ENCODE assay signal across 8 mouse cellular contexts in genomic region chr7:3691919-3692318, GRCm38 (mm10). TPM values are rescaled to one million over a fixed set of nuclear protein-coding genes. Genes with fewer than 3 reads are reported as not detected.
DNase-seq lines count a peak whose midpoint lies in the region; ATAC-seq and TF ChIP-seq lines count a peak whose summit lies in the region.

No protein-coding gene starts in this region.

- H3K27ac ChIP-seq in kidney, embryonic 14.5 days (ENCODE audit: low read depth, low read length): 0 out of 2 replicates have a peak overlapping the region, but pooled peaks have one; percentile 94
- peak overlapping the region; percentile 9; the same call in 1 of the 2 replicates for H3K27ac ChIP-seq in bone marrow, adult 2 months (ENCODE audit: control insufficient read depth, insufficient read depth, low read depth, low read length, poor library complexity)
- peak overlapping the region; percentile 93; the same call in 1 of the 2 replicates for H3K27ac ChIP-seq in hindbrain, embryonic 14.5 days
- H3K27ac ChIP-seq in midbrain, embryonic 16.5 days (ENCODE audit: low read length): peak overlapping the region; percentile 96

- H3K4me3 ChIP-seq in kidney, embryonic 14.5 days (ENCODE audit: low read length): peak overlapping the region; percentile 79
- H3K4me3 ChIP-seq in bone marrow, adult 2 months (replicated peaks; ENCODE audit: control insufficient read depth, low read depth, low read length): peak overlapping the region; percentile 75
- H3K4me3 ChIP-seq in hindbrain, embryonic 14.5 days (replicated peaks; ENCODE audit: low read length): peak overlapping the region; percentile 88
- peak overlapping the region; percentile 85 for H3K4me3 ChIP-seq in midbrain, embryonic 16.5 days (ENCODE audit: low read depth, low read length)

- no peaks in the 10 kb centered on the region for H3K27me3 ChIP-seq in kidney, embryonic 14.5 days (ENCODE audit: control insufficient read depth, insufficient read depth, low read length)
- no peaks in the 10 kb centered on the region for H3K27me3 ChIP-seq in hindbrain, embryonic 14.5 days (ENCODE audit: control insufficient read depth, insufficient read depth, low read length)
- H3K27me3 ChIP-seq in midbrain, embryonic 16.5 days (ENCODE audit: control insufficient read depth, insufficient read depth, low read depth, low read length): no peaks in the 10 kb centered on the region

- peaks cover 15% of the 10 kb centered on the region for H3K4me1 ChIP-seq in kidney, embryonic 14.5 days (ENCODE audit: control insufficient read depth, insufficient read depth, low read length)
- H3K4me1 ChIP-seq in bone marrow, adult 2 months (ENCODE audit: control insufficient read depth, insufficient read depth, low read length): no peaks in the 10 kb centered on the region
- H3K4me1 ChIP-seq in hindbrain, embryonic 14.5 days (replicated peaks; ENCODE audit: control insufficient read depth, insufficient read depth, low read length): peaks cover 19% of the 10 kb centered on the region
- H3K4me1 ChIP-seq in midbrain, embryonic 16.5 days (ENCODE audit: control insufficient read depth, insufficient read depth, low read length): peaks cover 27% of the 10 kb centered on the region

- no peak for TF ChIP-seq CTCF in bone marrow, adult 2 months (IDR thresholded peaks at IDR 0.05; ENCODE audit: control insufficient read depth, insufficient read depth, low read length)

- no peak for DNase-seq in kidney, adult 11 months
- DNase-seq in hindbrain, embryonic 14.5 days (ENCODE audit: low spot score): no peak
- no peak for DNase-seq in layer of hippocampus, adult 8-10 months (ENCODE audit: low spot score in 2 of 2)
- no peak for DNase-seq in retina, postnatal 1 day

- no peak for TF ChIP-seq POLR2A in bone marrow, adult 2 months (IDR thresholded peaks at IDR 0.05; ENCODE audit: borderline replicate concordance, control insufficient read depth, low read depth, low read length)

- H3K9ac ChIP-seq in kidney, embryonic 14.5 days (ENCODE audit: low read depth, low read length): peak overlapping the region; percentile 89
- peak overlapping the region; percentile 93 for H3K9ac ChIP-seq in hindbrain, embryonic 14.5 days
- peak overlapping the region; percentile 99 for H3K9ac ChIP-seq in midbrain, embryonic 16.5 days (ENCODE audit: low read depth, low read length)

- no peaks in the 10 kb centered on the region for H3K9me3 ChIP-seq in kidney, embryonic 14.5 days (ENCODE audit: control insufficient read depth, low read length)
- no peaks in the 10 kb centered on the region for H3K9me3 ChIP-seq in hindbrain, embryonic 14.5 days (ENCODE audit: control insufficient read depth, low read length)
- no peaks in the 10 kb centered on the region for H3K9me3 ChIP-seq in midbrain, embryonic 16.5 days (replicated peaks; ENCODE audit: control insufficient read depth, low read length, poor library complexity, severe bottlenecking)

- no peak for ATAC-seq in kidney, embryonic 14.5 days (ENCODE audit: low FRiP score, low TSS enrichment)
- ATAC-seq in hindbrain, embryonic 14.5 days (ENCODE audit: low FRiP score): no peak
- ATAC-seq in midbrain, embryonic 16.5 days: no peak
- ATAC-seq in inflammation-experienced regulatory T-cells, adult 6 months: no peak

- H3K36me3 ChIP-seq in kidney, embryonic 14.5 days (ENCODE audit: control insufficient read depth, insufficient read depth, low read length): peaks cover 34% of the 10 kb centered on the region; the same call in 1 of the 2 replicates
- peaks cover 40% of the 10 kb centered on the region for H3K36me3 ChIP-seq in hindbrain, embryonic 14.5 days (replicated peaks; ENCODE audit: control insufficient read depth, insufficient read depth)
- H3K36me3 ChIP-seq in midbrain, embryonic 16.5 days (ENCODE audit: control insufficient read depth, insufficient read depth, low read length): peaks cover 13% of the 10 kb centered on the region; the same call in 1 of the 2 replicates

- 19% methylated on average over 3 of the region's 3 CpGs for WGBS in kidney, embryonic 14.5 days
- WGBS in bone marrow, adult 2 months: 8% methylated on average over 3 of the region's 3 CpGs
- WGBS in hindbrain, embryonic 14.5 days: 38% methylated on average over 3 of the region's 3 CpGs
- 44% methylated on average over 3 of the region's 3 CpGs for WGBS in midbrain, embryonic 16.5 days

- H3K4me2 ChIP-seq in kidney, embryonic 14.5 days (replicated peaks; ENCODE audit: low read depth, low read length): peak overlapping the region; percentile 81
- H3K4me2 ChIP-seq in hindbrain, embryonic 14.5 days (replicated peaks): peak overlapping the region; percentile 88
- peak overlapping the region; percentile 86 for H3K4me2 ChIP-seq in midbrain, embryonic 16.5 days (ENCODE audit: low read length)

RNA-seq across cellular contexts. Expression of gene Tsen34, which starts 0.7 kb away (rescaled TPM):
- polyA plus RNA-seq in kidney, embryonic 14.5 days (2014; fragmentation: Nextera tagmentation; extraction: Ambion mirVana): 287 and 317 TPM in 2 replicates
- 23.8 and 25.8 TPM in 2 replicates for polyA plus RNA-seq in bone marrow, adult 2 months (2011; ENCODE audit: insufficient read depth, insufficient read length, low replicate concordance, missing spikeins)
- 263 and 275 TPM in 2 replicates for polyA plus RNA-seq in hindbrain, embryonic 14.5 days (2014; fragmentation: Nextera tagmentation; extraction: Ambion mirVana)
- 262 and 285 TPM in 2 replicates for polyA plus RNA-seq in midbrain, embryonic 16.5 days (2015; fragmentation: Nextera tagmentation; extraction: Ambion mirVana)
- total RNA-seq in layer of hippocampus, adult 8-10 months (2022): 10 to 100 TPM; 81.0 to 88.0 (median 82.8) TPM
- polyA plus RNA-seq in inflammation-experienced regulatory T-cells, adult 6 months (2017; shearing (Covaris generic)): 1 to 10 TPM; 7.0 to 9.4 (median 9.1) TPM

RNA-seq across cellular contexts. Expression of gene Mboat7, which starts 1.4 kb away (rescaled TPM):
- 32.0 and 45.0 TPM in 2 replicates for polyA plus RNA-seq in kidney, embryonic 14.5 days (2014; fragmentation: Nextera tagmentation; extraction: Ambion mirVana)
- 19.5 and 43.5 TPM in 2 replicates for polyA plus RNA-seq in bone marrow, adult 2 months (2011; ENCODE audit: insufficient read depth, insufficient read length, low replicate concordance, missing spikeins)
- polyA plus RNA-seq in hindbrain, embryonic 14.5 days (2014; fragmentation: Nextera tagmentation; extraction: Ambion mirVana): 80.4 and 93.7 TPM in 2 replicates
- polyA plus RNA-seq in midbrain, embryonic 16.5 days (2015; fragmentation: Nextera tagmentation; extraction: Ambion mirVana): 102 and 118 TPM in 2 replicates
- total RNA-seq in layer of hippocampus, adult 8-10 months (2022): 100 to 1,000 TPM; 171 to 178 (median 173) TPM
- 10 to 100 TPM; 19.1 to 30.5 (median 20.5) TPM for polyA plus RNA-seq in inflammation-experienced regulatory T-cells, adult 6 months (2017; shearing (Covaris generic))

RNA-seq across cellular contexts. Expression of gene Rps9, which starts 11.9 kb away (rescaled TPM):
- 1,617 and 1,895 TPM in 2 replicates for polyA plus RNA-seq in kidney, embryonic 14.5 days (2014; fragmentation: Nextera tagmentation; extraction: Ambion mirVana)
- 3,380 and 3,507 TPM in 2 replicates for polyA plus RNA-seq in bone marrow, adult 2 months (2011; ENCODE audit: insufficient read depth, insufficient read length, low replicate concordance, missing spikeins)
- 732 and 840 TPM in 2 replicates for polyA plus RNA-seq in hindbrain, embryonic 14.5 days (2014; fragmentation: Nextera tagmentation; extraction: Ambion mirVana)
- polyA plus RNA-seq in midbrain, embryonic 16.5 days (2015; fragmentation: Nextera tagmentation; extraction: Ambion mirVana): 646 and 689 TPM in 2 replicates
- total RNA-seq in layer of hippocampus, adult 8-10 months (2022): 100 to 1,000 TPM; 307 to 490 (median 402) TPM
- polyA plus RNA-seq in inflammation-experienced regulatory T-cells, adult 6 months (2017; shearing (Covaris generic)): 1,000 to 10,000 TPM; 2,959 to 5,702 (median 4,871) TPM

RNA-seq across cellular contexts. Expression of gene Tmc4, which starts 14.6 kb away (rescaled TPM):
- 18.0 and 19.9 TPM in 2 replicates for polyA plus RNA-seq in kidney, embryonic 14.5 days (2014; fragmentation: Nextera tagmentation; extraction: Ambion mirVana)
- 16.0 and 39.8 TPM in 2 replicates for polyA plus RNA-seq in bone marrow, adult 2 months (2011; ENCODE audit: insufficient read depth, insufficient read length, low replicate concordance, missing spikeins)
- 3.5 and 4.4 TPM in 2 replicates for polyA plus RNA-seq in hindbrain, embryonic 14.5 days (2014; fragmentation: Nextera tagmentation; extraction: Ambion mirVana)
- 4.5 and 4.9 TPM in 2 replicates for polyA plus RNA-seq in midbrain, embryonic 16.5 days (2015; fragmentation: Nextera tagmentation; extraction: Ambion mirVana)
- total RNA-seq in layer of hippocampus, adult 8-10 months (2022): 10 to 100 TPM in 2 of 4 experiments, 1 to 10 TPM in 2; 6.2 to 12.1 (median 8.8) TPM
- polyA plus RNA-seq in inflammation-experienced regulatory T-cells, adult 6 months (2017; shearing (Covaris generic)): 10 to 100 TPM in 1 of 3 experiments, 1 to 10 TPM in 2; 5.5 to 14.4 (median 8.9) TPM

RNA-seq across cellular contexts. Expression of gene Leng1, which starts 26.3 kb away (rescaled TPM):
- polyA plus RNA-seq in kidney, embryonic 14.5 days (2014; fragmentation: Nextera tagmentation; extraction: Ambion mirVana): 12.2 and 12.6 TPM in 2 replicates
- polyA plus RNA-seq in bone marrow, adult 2 months (2011; ENCODE audit: insufficient read depth, insufficient read length, low replicate concordance, missing spikeins): 5.5 and 9.8 TPM in 2 replicates
- 10.5 and 11.7 TPM in 2 replicates for polyA plus RNA-seq in hindbrain, embryonic 14.5 days (2014; fragmentation: Nextera tagmentation; extraction: Ambion mirVana)
- 12.6 and 13.2 TPM in 2 replicates for polyA plus RNA-seq in midbrain, embryonic 16.5 days (2015; fragmentation: Nextera tagmentation; extraction: Ambion mirVana)
- total RNA-seq in layer of hippocampus, adult 8-10 months (2022): 1 to 10 TPM; 4.4 to 6.8 (median 5.5) TPM
- 1 to 10 TPM; 4.8 to 6.9 (median 6.0) TPM for polyA plus RNA-seq in inflammation-experienced regulatory T-cells, adult 6 months (2017; shearing (Covaris generic))

Comparison
In these comparisons a context has a peak if more than half of its experiments do, and no peak if none do; other contexts are left out.
1. H3K27ac ChIP-seq: peak in every context shown above with its lines; median percentile 96 in midbrain, embryonic 16.5 days; 94 in kidney, embryonic 14.5 days; 93 in hindbrain, embryonic 14.5 days; 9 in bone marrow, adult 2 months.